Mouse (Mus musculus) thymus, adult 2 months (tissue): ENCODE measurements around the gene Samd4b. TPM values are rescaled to one million over a fixed set of nuclear protein-coding genes. Genes with fewer than 3 reads are reported as not detected.
A peak's percentile ranks its signal among the peaks of the same experiment; 100 is the strongest.

ENCODE experiments used
- DNase-seq: peaks from one replicate; pipeline ENCODE4 v3.0.0; 2021
- H3K27ac ChIP-seq: fragments of 200-500 bp; 2 replicates; pipeline ENCODE4 v1.5.1; 2012; ENCODE audit warnings: low read length, control low read depth; ENCODE audit not compliant: control insufficient read depth, insufficient read depth
- H3K27me3 ChIP-seq: fragments of 200-500 bp; 2 replicates; pipeline ENCODE4 v1.6.1; 2012; ENCODE audit warnings: mild to moderate bottlenecking, low read length, moderate library complexity, mixed read lengths; ENCODE audit not compliant: control insufficient read depth, insufficient read depth
- H3K36me3 ChIP-seq: fragments of 200-500 bp; 2 replicates; pipeline ENCODE4 v1.6.1; 2012; ENCODE audit warnings: mild to moderate bottlenecking, low read length, moderate library complexity; ENCODE audit not compliant: control insufficient read depth, insufficient read depth
- H3K4me1 ChIP-seq: fragments of 200-500 bp; replicated peaks from 2 replicates; pipeline ENCODE4 v1.6.1; 2012; ENCODE audit warnings: low read length; ENCODE audit not compliant: control insufficient read depth, insufficient read depth
- H3K4me3 ChIP-seq: fragments of 200-500 bp; 2 replicates; pipeline ENCODE4 v1.5.1; 2012; ENCODE audit warnings: mild to moderate bottlenecking, low read length, control low read depth, moderate library complexity; ENCODE audit not compliant: control insufficient read depth, insufficient read depth
- CTCF ChIP-seq: fragments of 200-500 bp; IDR thresholded peaks from 2 replicates; pipeline ENCODE4 v1.5.1; 2012; ENCODE audit warnings: mild to moderate bottlenecking, control low read depth, low read length, moderate library complexity, borderline replicate concordance; ENCODE audit not compliant: control insufficient read depth, poor library complexity, insufficient read depth; ENCODE audit errors: extremely low read depth
- POLR2A ChIP-seq: fragments of 200-500 bp; IDR thresholded peaks from 2 replicates; pipeline ENCODE4 v1.6.1; 2012; ENCODE audit warnings: mild to moderate bottlenecking, low read length, control low read depth, moderate library complexity; ENCODE audit not compliant: control insufficient read depth, poor library complexity, insufficient read depth; ENCODE audit errors: extremely low read depth
- WGBS: fragments of 180-500 bp; shearing (Covaris S2); methylation state at CpG from one replicate; pipeline ENCODE4 v1.1.7; 2018; 5-methylcytosine and 5-hydroxymethylcytosine counted together
- polyA plus RNA-seq: library from polyadenylated mRNA; depleted of rRNA; stranded (reverse); fragments of >200 nt; gene quantifications from 2 replicates; pipeline ENCODE4 v1.2.3, GENCODE M21; 2012

Gene Samd4b
- polyA plus RNA-seq, 1 experiment = 118 TPM

- Histone ChIP-seq H3K27ac (no peak overlapping the region), H3K36me3 (no peaks in the 10 kb centered on the region), H3K27me3 (no peaks in the 10 kb centered on the region), H3K4me3 (peak overlapping the region; percentile 34), H3K4me1 (peaks cover 8% of the 10 kb centered on the region)
- no peak for DNase-seq
- TF ChIP-seq CTCF (no peak), POLR2A (no peak)
- whole genome bisulfite sequencing = 17% methylated on average over 63 of the region's 63 CpGs
Measured at GRCm38 (mm10) chr7:28467213-28467751, 130.7 kb downstream of the Samd4b start.

DNA sequence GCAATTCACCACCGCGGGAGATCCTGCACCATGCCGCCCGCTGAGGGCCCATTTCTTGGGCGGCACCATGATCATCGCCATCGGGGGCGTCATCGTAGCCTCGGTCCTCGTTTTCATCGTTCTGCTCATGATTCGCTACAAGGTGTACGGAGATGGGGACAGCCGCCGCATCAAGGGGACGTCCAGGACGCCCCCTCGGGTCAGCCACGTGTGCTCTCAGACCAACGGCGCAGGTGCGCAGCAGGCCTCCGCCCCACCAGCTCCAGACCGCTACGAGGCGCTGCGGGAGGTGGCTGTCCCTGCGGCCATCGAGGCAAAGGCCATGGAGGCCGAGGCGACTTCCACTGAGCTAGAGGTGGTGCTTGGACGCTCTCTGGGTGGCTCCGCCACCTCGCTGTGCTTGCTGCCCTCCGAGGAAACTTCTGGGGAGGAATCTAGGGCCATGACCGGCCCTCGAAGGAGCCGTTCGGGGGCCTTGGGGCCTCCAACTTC is 131.2 kb downstream of the Samd4b start:
- TF ChIP-seq CTCF = no peak
- DNase-seq = no peak
- Histone ChIP-seq H3K36me3 (no peaks in the 10 kb centered on the region), H3K4me3 (no peak overlapping the region), H3K27ac (no peak overlapping the region), H3K27me3 (no peaks in the 10 kb centered on the region), H3K4me1 (peaks cover 8% of the 10 kb centered on the region)
- WGBS = 91% methylated on average over 40 of the region's 40 CpGs

GRCm38 (mm10) chr7:28464416-28465212 is 133.3 kb downstream of the Samd4b start:
- Histone ChIP-seq H3K4me3 (no peak overlapping the region), H3K27me3 (no peaks in the 10 kb centered on the region), H3K36me3 (no peaks in the 10 kb centered on the region), H3K4me1 (peaks cover 8% of the 10 kb centered on the region), H3K27ac (no peak overlapping the region)
- DNase-seq = no peak
- TF ChIP-seq CTCF = no peak
- TF ChIP-seq POLR2A = no peak
- 66% methylated on average over 10 of the region's 10 CpGs for WGBS

DNA sequence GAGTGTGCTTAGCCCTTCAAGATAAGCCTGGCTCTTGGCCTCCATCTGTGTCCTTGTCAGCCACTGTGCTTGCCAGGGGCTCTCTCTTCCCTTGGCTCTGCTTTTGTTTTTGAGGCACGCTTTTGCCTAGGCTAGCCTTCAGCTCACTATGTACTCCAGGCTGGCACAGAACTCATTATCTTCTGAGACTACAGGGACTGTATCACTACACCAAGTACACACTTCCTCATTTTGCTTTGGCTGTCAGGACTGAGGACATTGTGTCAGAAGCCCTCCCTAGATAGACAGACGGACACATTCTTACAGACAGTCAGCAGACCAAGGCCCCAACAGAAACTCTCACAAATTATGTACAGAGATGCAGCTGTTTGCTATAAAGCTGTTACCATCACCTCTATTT is 135.2 kb downstream of the Samd4b start:
- Histone ChIP-seq H3K27ac (no peak overlapping the region), H3K4me3 (no peak overlapping the region), H3K27me3 (no peaks in the 10 kb centered on the region), H3K4me1 (peaks cover 8% of the 10 kb centered on the region), H3K36me3 (no peaks in the 10 kb centered on the region)
- TF ChIP-seq CTCF = no peak
- no peak for TF ChIP-seq POLR2A
- no peak for DNase-seq
- WGBS = 95% methylated on average over 2 of the region's 2 CpGs

DNA sequence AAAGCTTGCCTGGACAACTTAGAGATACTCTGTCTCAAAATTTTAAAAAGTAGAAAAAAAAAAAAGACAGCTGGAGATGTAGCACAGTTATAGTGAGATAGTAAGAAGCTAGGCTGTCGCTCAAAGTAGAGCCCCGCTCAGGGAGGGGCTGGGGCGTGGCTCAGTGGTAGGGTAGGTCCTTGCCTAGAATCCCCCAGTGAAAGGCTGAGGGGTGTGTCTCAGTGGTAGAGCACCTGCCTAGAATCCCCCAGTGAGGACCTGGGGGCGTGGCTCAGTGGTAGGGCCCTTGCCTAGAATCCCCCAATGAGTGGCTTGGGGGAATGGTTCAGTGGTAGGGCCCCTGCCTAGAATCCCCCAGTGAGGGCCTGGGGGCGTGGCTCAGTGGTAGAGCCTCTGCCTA is 137.6 kb downstream of the Samd4b start:
- Histone ChIP-seq H3K4me3 (no peak overlapping the region), H3K27me3 (no peaks in the 10 kb centered on the region), H3K36me3 (no peaks in the 10 kb centered on the region), H3K4me1 (no peaks in the 10 kb centered on the region), H3K27ac (no peak overlapping the region)
- whole genome bisulfite sequencing = over 99% methylated on average over 5 of the region's 5 CpGs
- TF ChIP-seq CTCF (no peak), POLR2A (no peak)
- DNase-seq = no peak

DNA sequence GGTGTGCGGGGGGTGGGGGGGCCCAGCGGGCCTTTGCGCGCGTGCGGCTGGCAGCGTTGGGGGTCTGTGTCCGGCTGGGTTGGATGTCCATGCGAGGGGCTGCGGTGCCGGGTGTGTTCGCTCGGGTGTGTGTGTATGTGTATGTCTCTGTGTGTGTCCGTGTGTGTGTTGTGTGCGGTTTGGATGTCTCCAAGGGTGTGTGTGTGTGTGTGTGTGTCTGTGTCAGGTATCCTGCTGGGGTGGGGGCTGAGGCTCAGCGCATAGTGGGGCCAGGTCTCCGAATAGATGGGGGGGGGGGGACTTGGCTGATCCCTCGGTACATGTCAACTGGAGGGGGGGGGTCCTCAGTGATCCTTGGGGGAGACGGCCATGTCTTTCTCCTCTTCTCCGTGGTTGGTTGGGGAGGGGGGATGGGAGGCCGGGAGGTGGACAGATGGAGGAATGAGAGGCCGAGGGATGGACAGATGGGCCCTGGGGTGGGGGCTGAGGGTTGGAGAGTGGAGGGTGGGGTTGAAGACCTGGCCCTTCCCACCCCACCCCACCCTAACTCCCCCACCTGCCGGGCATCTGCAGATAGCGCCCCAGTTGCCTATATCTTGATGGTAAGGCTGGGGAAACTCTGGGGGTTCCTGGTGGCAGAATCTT is 145.5 kb downstream of the Samd4b start:
- Histone ChIP-seq H3K27me3 (no peaks in the 10 kb centered on the region), H3K4me1 (peaks cover 6% of the 10 kb centered on the region; the same call in 1 of the 2 replicates), H3K4me3 (peak overlapping the region; percentile 60), H3K36me3 (peaks cover 3% of the 10 kb centered on the region; the same call in 1 of the 2 replicates), H3K27ac (no peak overlapping the region)
- TF ChIP-seq CTCF = no peak
- TF ChIP-seq POLR2A = no peak
- 8% methylated on average over 24 of the region's 24 CpGs for WGBS
- DNase-seq = no peak
